Mouse (Mus musculus) forebrain, postnatal 0 days (tissue): ENCODE measurements around the gene Pafah1b3. TPM values are rescaled to one million over a fixed set of nuclear protein-coding genes. Genes with fewer than 3 reads are reported as not detected.

Experiments
- ATAC-seq: fragments of 200-750 bp; cut with Nextera tagmentation; 2 replicates; pipeline ENCODE4 v1.8.0; 2017; ENCODE audit warnings: mild to moderate bottlenecking, moderate library complexity
- DNase-seq: peaks from one replicate; pipeline ENCODE4 v3.0.0-alpha.2; 2015
- H3K27ac ChIP-seq: fragments of 300-500 bp; sonication (generic); 2 replicates; pipeline ENCODE4 v1.5.1; 2014; ENCODE audit warnings: low read depth, mild to moderate bottlenecking, antibody characterized with exemption, low read length, moderate library complexity, mixed read lengths
- H3K27me3 ChIP-seq: fragments of 300-500 bp; sonication (generic); 2 replicates; pipeline ENCODE4 v1.6.1; 2014; ENCODE audit warnings: mild to moderate bottlenecking, low read length, mixed read lengths; ENCODE audit not compliant: insufficient read depth
- H3K36me3 ChIP-seq: fragments of 300-500 bp; sonication (generic); 2 replicates; pipeline ENCODE4 v1.6.1; 2014; ENCODE audit warnings: mild to moderate bottlenecking, moderate library complexity; ENCODE audit not compliant: insufficient read depth
- H3K4me1 ChIP-seq: fragments of 300-500 bp; sonication (generic); 2 replicates; pipeline ENCODE4 v1.6.1; 2014; ENCODE audit warnings: antibody characterized with exemption; ENCODE audit not compliant: insufficient read depth
- H3K4me2 ChIP-seq: fragments of 300-500 bp; sonication (generic); 2 replicates; pipeline ENCODE4 v1.6.1; 2014; ENCODE audit warnings: low read depth, mild to moderate bottlenecking, moderate library complexity
- H3K4me3 ChIP-seq: fragments of 300-500 bp; sonication (generic); 2 replicates; pipeline ENCODE4 v1.5.1; 2014; ENCODE audit warnings: low read depth, low read length, mixed read lengths
- H3K9ac ChIP-seq: fragments of 300-500 bp; sonication (generic); 2 replicates; pipeline ENCODE4 v1.6.1; 2014; ENCODE audit warnings: mild to moderate bottlenecking
- H3K9me3 ChIP-seq: fragments of 300-500 bp; sonication (generic); 2 replicates; pipeline ENCODE4 v1.6.1; 2016; ENCODE audit warnings: low read length
- CTCF ChIP-seq: sonication (generic); IDR thresholded peaks from 2 replicates; pipeline ENCODE4 v1.5.1; 2016; ENCODE audit warnings: antibody characterized with exemption, control low read depth, low read depth
- WGBS: fragments of 180-500 bp; shearing (Covaris S2); extraction: QIAGEN DNeasy Blood & Tissue Kit; methylation state at CpG from one replicate; pipeline ENCODE4 v1.1.7; 2014; 5-methylcytosine and 5-hydroxymethylcytosine counted together
- polyA plus RNA-seq: library from polyadenylated mRNA; unstranded; fragments of >200 nt; fragmentation: Nextera tagmentation; extraction: Ambion mirVana; gene quantifications from 2 replicates; pipeline ENCODE4 v1.2.1, GENCODE M21; 2015
- total RNA-seq: library from RNA; depleted of rRNA; stranded (reverse); fragments of >200 nt; gene quantifications from 2 replicates; pipeline ENCODE4 v1.2.3, GENCODE M21; 2014; rRNA removed

Gene Pafah1b3
- total and polyA plus RNA-seq, 2 experiments from 2014 or later = 407 to 517 TPM

- Histone ChIP-seq H3K9me3 (no peaks in the 10 kb centered on the region), H3K4me3 (peak overlapping the region; percentile 87; the same call in 1 of the 2 replicates), H3K36me3 (peaks cover 11% of the 10 kb centered on the region; the same call in 1 of the 2 replicates), H3K4me1 (peaks cover 27% of the 10 kb centered on the region), H3K9ac (peak overlapping the region; percentile 69), H3K27ac (peak overlapping the region; percentile 96), H3K4me2 (peak overlapping the region; percentile 85), H3K27me3 (no peaks in the 10 kb centered on the region)
- ATAC-seq (no peak), DNase-seq (peak; percentile 54)
- WGBS = 47% methylated on average over 20 of the region's 20 CpGs
- TF ChIP-seq CTCF = no peak
These were observed 51.6 kb downstream of the Pafah1b3 start for GRCm38 (mm10) chr7:25246079-25246758.

Other genes starting within 250 kb of the Pafah1b3 start
- 94.1 and 106 TPM in 2 replicates for gene Grik5, start 225.6 kb downstream of the Pafah1b3 start, total RNA-seq
- gene Grik5, start 225.6 kb downstream of the Pafah1b3 start, polyA plus RNA-seq = 10.2 and 15.8 TPM in 2 replicates
- gene Zfp574, start 225.4 kb downstream of the Pafah1b3 start, total RNA-seq = 25.4 and 31.5 TPM in 2 replicates
- gene Zfp574, start 225.4 kb downstream of the Pafah1b3 start, polyA plus RNA-seq = 30.6 and 33.0 TPM in 2 replicates
- 5.8 and 6.0 TPM in 2 replicates for gene Pou2f2, start 118.3 kb downstream of the Pafah1b3 start, total RNA-seq
- gene Pou2f2, start 118.3 kb downstream of the Pafah1b3 start, polyA plus RNA-seq = 9.8 and 21.2 TPM in 2 replicates
- gene Dedd2, start 77.4 kb downstream of the Pafah1b3 start, total RNA-seq = 23.4 and 25.3 TPM in 2 replicates
- gene Dedd2, start 77.4 kb downstream of the Pafah1b3 start, polyA plus RNA-seq = 14.9 and 17.3 TPM in 2 replicates
- 5.0 and 8.3 TPM in 2 replicates for gene Zfp526, start 76.6 kb downstream of the Pafah1b3 start, total RNA-seq
- gene Zfp526, start 76.6 kb downstream of the Pafah1b3 start, polyA plus RNA-seq = 0.59 and 0.98 TPM in 2 replicates
- 150 and 154 TPM in 2 replicates for gene Gsk3a, start 60.1 kb downstream of the Pafah1b3 start, total RNA-seq
- 21.0 and 21.5 TPM in 2 replicates for gene Gsk3a, start 60.1 kb downstream of the Pafah1b3 start, polyA plus RNA-seq
- 11.8 and 16.5 TPM in 2 replicates for gene Erf, start 47.2 kb downstream of the Pafah1b3 start, total RNA-seq
- 3.7 and 4.5 TPM in 2 replicates for gene Erf, start 47.2 kb downstream of the Pafah1b3 start, polyA plus RNA-seq
- 119 and 121 TPM in 2 replicates for gene Cic, start 30.3 kb downstream of the Pafah1b3 start, total RNA-seq
- 25.4 and 31.3 TPM in 2 replicates for gene Cic, start 30.3 kb downstream of the Pafah1b3 start, polyA plus RNA-seq
- gene Prr19, start 3.4 kb upstream of the Pafah1b3 start, total RNA-seq = 2.1 and 2.5 TPM in 2 replicates
- gene Prr19, start 3.4 kb upstream of the Pafah1b3 start, polyA plus RNA-seq = 2.6 and 3.5 TPM in 2 replicates
- 55.9 and 63.2 TPM in 2 replicates for gene Tmem145, start 8.1 kb upstream of the Pafah1b3 start, total RNA-seq
- gene Tmem145, start 8.1 kb upstream of the Pafah1b3 start, polyA plus RNA-seq = 46.7 and 68.0 TPM in 2 replicates
- gene Megf8, start 19.2 kb upstream of the Pafah1b3 start, total RNA-seq = 50.5 and 67.8 TPM in 2 replicates
- gene Megf8, start 19.2 kb upstream of the Pafah1b3 start, polyA plus RNA-seq = 8.7 and 12.8 TPM in 2 replicates
- not detected in 2 replicates for gene Cnfn, start 71.7 kb upstream of the Pafah1b3 start, total RNA-seq
- gene Cnfn, start 71.7 kb upstream of the Pafah1b3 start, polyA plus RNA-seq = not detected in 2 replicates
- 8.8 and 14.8 TPM in 2 replicates for gene Lipe, start 100.7 kb upstream of the Pafah1b3 start, total RNA-seq
- 6.7 and 8.0 TPM in 2 replicates for gene Lipe, start 100.7 kb upstream of the Pafah1b3 start, polyA plus RNA-seq
- gene Cxcl17, start 114.9 kb upstream of the Pafah1b3 start, total RNA-seq = not detected in 2 replicates
- 0.35 TPM in 1 of 2 replicates, not detected in the other for gene Cxcl17, start 114.9 kb upstream of the Pafah1b3 start, polyA plus RNA-seq
- 0.24 and 0.31 TPM in 2 replicates for gene Ceacam1, start 179.6 kb upstream of the Pafah1b3 start, total RNA-seq
- gene Ceacam1, start 179.6 kb upstream of the Pafah1b3 start, polyA plus RNA-seq = 0.75 and 1.4 TPM in 2 replicates
- not detected in 2 replicates for gene Ceacam2, start 241.9 kb upstream of the Pafah1b3 start, total RNA-seq
- gene Ceacam2, start 241.9 kb upstream of the Pafah1b3 start, polyA plus RNA-seq = not detected in 2 replicates